Mouse (Mus musculus): ENCODE data around the gene Tex19.2. TPM values are rescaled to one million over a fixed set of nuclear protein-coding genes. Genes with fewer than 3 reads are reported as not detected.
A peak's percentile ranks its signal among the peaks of the same experiment; 100 is the strongest.
"Not testable (repeated sequence)": the region's sequence is repeated elsewhere in the genome, so short reads cannot be mapped to it uniquely, and the experiment has no call there.

The Tex19.2 gene
- polyA plus RNA-seq, 1 experiment from 2014 or later, result not detected

- no peak overlapping the region for H3K4me2 ChIP-seq (ENCODE audit: low read depth)
- WGBS, result 77% methylated on average over 2 of the region's 2 CpGs
- ATAC-seq (ENCODE audit: insufficient read depth, low FRiP score, low TSS enrichment) (no peak), DNase-seq (ENCODE audit: low spot score) (no peak)
- H3K9ac ChIP-seq (ENCODE audit: low read length), result no peak overlapping the region
- H3K27me3 ChIP-seq (ENCODE audit: control insufficient read depth, insufficient read depth, low read length), result no peaks in the 10 kb centered on the region
- H3K4me3 ChIP-seq (ENCODE audit: low read depth, low read length), result no peak overlapping the region
- H3K36me3 ChIP-seq (ENCODE audit: control insufficient read depth, insufficient read depth, low read length), result no peaks in the 10 kb centered on the region
- no peaks in the 10 kb centered on the region for H3K9me3 ChIP-seq (ENCODE audit: control insufficient read depth, low read length)
- no peak overlapping the region for H3K27ac ChIP-seq (ENCODE audit: low read depth, low read length)
- no peaks in the 10 kb centered on the region for H3K4me1 ChIP-seq (ENCODE audit: control insufficient read depth, insufficient read depth, low read length)
Observed at GRCm38 (mm10) chr11:121122024-121122670, 3.7 kb upstream of the Tex19.2 start.

- no peaks in the 10 kb centered on the region for H3K27me3 ChIP-seq (ENCODE audit: control insufficient read depth, insufficient read depth, low read length)
- no peak overlapping the region for H3K4me2 ChIP-seq (ENCODE audit: low read depth)
- ATAC-seq (ENCODE audit: insufficient read depth, low FRiP score, low TSS enrichment), result no peak
- no peaks in the 10 kb centered on the region for H3K4me1 ChIP-seq (ENCODE audit: control insufficient read depth, insufficient read depth, low read length)
- no peaks in the 10 kb centered on the region for H3K36me3 ChIP-seq (ENCODE audit: control insufficient read depth, insufficient read depth, low read length)
- no peak overlapping the region for H3K9ac ChIP-seq (ENCODE audit: low read length)
- 92% methylated on average over 3 of the region's 3 CpGs for WGBS
- no peak overlapping the region for H3K27ac ChIP-seq (ENCODE audit: low read depth, low read length)
- no peak overlapping the region for H3K4me3 ChIP-seq (ENCODE audit: low read depth, low read length)
- DNase-seq (ENCODE audit: low spot score), result no peak
- no peaks in the 10 kb centered on the region for H3K9me3 ChIP-seq (ENCODE audit: control insufficient read depth, low read length)
Observed at GRCm38 (mm10) chr11:121121151-121121550, 2.7 kb upstream of the Tex19.2 start.

- Histone ChIP-seq H3K36me3 (ENCODE audit: control insufficient read depth, insufficient read depth, low read length) (no peaks in the 10 kb centered on the region), H3K27ac (ENCODE audit: low read depth, low read length) (no peak overlapping the region), H3K4me2 (ENCODE audit: low read depth) (no peak overlapping the region), H3K9ac (ENCODE audit: low read length) (no peak overlapping the region), H3K4me3 (ENCODE audit: low read depth, low read length) (no peak overlapping the region), H3K4me1 (ENCODE audit: control insufficient read depth, insufficient read depth, low read length) (no peaks in the 10 kb centered on the region), H3K27me3 (ENCODE audit: control insufficient read depth, insufficient read depth, low read length) (no peaks in the 10 kb centered on the region), H3K9me3 (ENCODE audit: control insufficient read depth, low read length) (no peaks in the 10 kb centered on the region)
- ATAC-seq (ENCODE audit: insufficient read depth, low FRiP score, low TSS enrichment) (no peak), DNase-seq (ENCODE audit: low spot score) (no peak)
- 94% methylated on average over 18 of the region's 18 CpGs for WGBS
Observed at GRCm38 (mm10) chr11:121118106-121118505, 371 bp downstream of the Tex19.2 start.

GRCm38 (mm10) chr11:121112091-121112775 is 6.2 kb downstream of the Tex19.2 start:
- no peak for DNase-seq (ENCODE audit: low spot score)

GRCm38 (mm10) chr11:121111601-121112000 is 6.9 kb downstream of the Tex19.2 start:
- Histone ChIP-seq H3K9ac (ENCODE audit: low read length) (no peak overlapping the region), H3K4me3 (ENCODE audit: low read depth, low read length) (no peak overlapping the region), H3K4me1 (ENCODE audit: control insufficient read depth, insufficient read depth, low read length) (no peaks in the 10 kb centered on the region), H3K27me3 (ENCODE audit: control insufficient read depth, insufficient read depth, low read length) (no peaks in the 10 kb centered on the region), H3K27ac (ENCODE audit: low read depth, low read length) (no peak overlapping the region), H3K9me3 (ENCODE audit: control insufficient read depth, low read length) (no peaks in the 10 kb centered on the region), H3K4me2 (ENCODE audit: low read depth) (no peak overlapping the region), H3K36me3 (ENCODE audit: control insufficient read depth, insufficient read depth, low read length) (no peaks in the 10 kb centered on the region)
- ATAC-seq (ENCODE audit: insufficient read depth, low FRiP score, low TSS enrichment) (no peak), DNase-seq (ENCODE audit: low spot score) (no peak)
- 68% methylated on average over 1 of the region's 1 CpGs for WGBS

More at GRCm38 (mm10) chr11:121112091-121112775, 6.2 kb downstream of the Tex19.2 start:
- no peak overlapping the region for H3K4me2 ChIP-seq (ENCODE audit: low read depth)
- no peak overlapping the region for H3K9ac ChIP-seq (ENCODE audit: low read length)
- no peaks in the 10 kb centered on the region for H3K36me3 ChIP-seq (ENCODE audit: control insufficient read depth, insufficient read depth, low read length)
- H3K4me1 ChIP-seq (ENCODE audit: control insufficient read depth, insufficient read depth, low read length), result no peaks in the 10 kb centered on the region
- 88% methylated on average over 5 of the region's 5 CpGs for WGBS
- H3K4me3 ChIP-seq (ENCODE audit: low read depth, low read length), result no peak overlapping the region
- no peaks in the 10 kb centered on the region for H3K9me3 ChIP-seq (ENCODE audit: control insufficient read depth, low read length)
- ATAC-seq (ENCODE audit: insufficient read depth, low FRiP score, low TSS enrichment), result no peak
- no peak overlapping the region for H3K27ac ChIP-seq (ENCODE audit: low read depth, low read length)
- no peaks in the 10 kb centered on the region for H3K27me3 ChIP-seq (ENCODE audit: control insufficient read depth, insufficient read depth, low read length)

GRCm38 (mm10) chr11:121111051-121111450 is 7.4 kb downstream of the Tex19.2 start:
- no peak overlapping the region for H3K9ac ChIP-seq (ENCODE audit: low read length)
- H3K27me3 ChIP-seq (ENCODE audit: control insufficient read depth, insufficient read depth, low read length), result no peaks in the 10 kb centered on the region
- H3K27ac ChIP-seq (ENCODE audit: low read depth, low read length), result no peak overlapping the region
- H3K9me3 ChIP-seq (ENCODE audit: control insufficient read depth, low read length), result no peaks in the 10 kb centered on the region
- DNase-seq (ENCODE audit: low spot score) (no peak), ATAC-seq (ENCODE audit: insufficient read depth, low FRiP score, low TSS enrichment) (no peak)
- H3K4me1 ChIP-seq (ENCODE audit: control insufficient read depth, insufficient read depth, low read length), result no peaks in the 10 kb centered on the region
- H3K4me2 ChIP-seq (ENCODE audit: low read depth), result no peak overlapping the region
- 88% methylated on average over 3 of the region's 3 CpGs for WGBS
- no peaks in the 10 kb centered on the region for H3K36me3 ChIP-seq (ENCODE audit: control insufficient read depth, insufficient read depth, low read length)
- H3K4me3 ChIP-seq (ENCODE audit: low read depth, low read length), result no peak overlapping the region

GRCm38 (mm10) chr11:121109986-121110385 is 8.5 kb downstream of the Tex19.2 start:
- Histone ChIP-seq H3K4me3 (ENCODE audit: low read depth, low read length) (no peak overlapping the region), H3K4me1 (ENCODE audit: control insufficient read depth, insufficient read depth, low read length) (no peaks in the 10 kb centered on the region), H3K27ac (ENCODE audit: low read depth, low read length) (no peak overlapping the region), H3K4me2 (ENCODE audit: low read depth) (no peak overlapping the region), H3K9me3 (ENCODE audit: control insufficient read depth, low read length) (no peaks in the 10 kb centered on the region), H3K27me3 (ENCODE audit: control insufficient read depth, insufficient read depth, low read length) (no peaks in the 10 kb centered on the region), H3K36me3 (ENCODE audit: control insufficient read depth, insufficient read depth, low read length) (no peaks in the 10 kb centered on the region), H3K9ac (ENCODE audit: low read length) (no peak overlapping the region)
- peak; percentile 31 for DNase-seq (ENCODE audit: low spot score)
- WGBS, result 44% methylated on average over 2 of the region's 2 CpGs
- ATAC-seq (ENCODE audit: insufficient read depth, low FRiP score, low TSS enrichment), result no peak

- DNase-seq (ENCODE audit: low spot score), result no peak
- ATAC-seq (ENCODE audit: insufficient read depth, low FRiP score, low TSS enrichment), result no peak
- Histone ChIP-seq H3K9ac (ENCODE audit: low read length) (no peak overlapping the region), H3K4me1 (ENCODE audit: control insufficient read depth, insufficient read depth, low read length) (no peaks in the 10 kb centered on the region), H3K4me2 (ENCODE audit: low read depth) (no peak overlapping the region), H3K27ac (ENCODE audit: low read depth, low read length) (no peak overlapping the region), H3K27me3 (ENCODE audit: control insufficient read depth, insufficient read depth, low read length) (no peaks in the 10 kb centered on the region), H3K4me3 (ENCODE audit: low read depth, low read length) (no peak overlapping the region), H3K9me3 (ENCODE audit: control insufficient read depth, low read length) (no peaks in the 10 kb centered on the region), H3K36me3 (ENCODE audit: control insufficient read depth, insufficient read depth, low read length) (no peaks in the 10 kb centered on the region)
- WGBS, result 81% methylated on average over 9 of the region's 9 CpGs
Observed at GRCm38 (mm10) chr11:121108061-121108460, 10.4 kb downstream of the Tex19.2 start.

- not testable (repeated sequence) for H3K36me3 ChIP-seq (ENCODE audit: control insufficient read depth, insufficient read depth, low read length); DNase-seq (ENCODE audit: low spot score); H3K9ac ChIP-seq (ENCODE audit: low read length); H3K27ac ChIP-seq (ENCODE audit: low read depth, low read length); H3K4me3 ChIP-seq (ENCODE audit: low read depth, low read length); H3K9me3 ChIP-seq (ENCODE audit: control insufficient read depth, low read length); H3K4me1 ChIP-seq (ENCODE audit: control insufficient read depth, insufficient read depth, low read length); H3K4me2 ChIP-seq (ENCODE audit: low read depth); ATAC-seq (ENCODE audit: insufficient read depth, low FRiP score, low TSS enrichment); H3K27me3 ChIP-seq (ENCODE audit: control insufficient read depth, insufficient read depth, low read length)
- 74% methylated on average over 1 of the region's 1 CpGs for WGBS
Observed at GRCm38 (mm10) chr11:121107242-121107641, 11.2 kb downstream of the Tex19.2 start.

Data from neural tube, embryonic 11.5 days (tissue).